In genomic region chr6:140624096-140625051, GRCm38 (mm10) we compare ENCODE assay signal across 8 mouse cellular contexts. TPM values are rescaled to one million over a fixed set of nuclear protein-coding genes. Genes with fewer than 3 reads are reported as not detected.
DNase-seq lines count a peak whose midpoint lies in the region; ATAC-seq and TF ChIP-seq lines count a peak whose summit lies in the region.

No protein-coding gene starts in this region.

- H3K27me3 ChIP-seq in cerebellum, adult 2 months (ENCODE audit: control insufficient read depth, insufficient read depth, low read length), result no peaks in the 10 kb centered on the region
- no peaks in the 10 kb centered on the region for H3K27me3 ChIP-seq in forebrain, embryonic 16.5 days (replicated peaks; ENCODE audit: control insufficient read depth, insufficient read depth, low read length)
- H3K27me3 ChIP-seq in hindbrain, embryonic 12.5 days, result 0 out of 2 replicates have a peak, but pooled peaks cover 4% of the 10 kb centered on the region
- H3K27me3 ChIP-seq in liver, embryonic 13.5 days, result no peaks in the 10 kb centered on the region
- H3K27me3 ChIP-seq in testis, adult 2 months (ENCODE audit: control insufficient read depth, insufficient read depth, low read length), result no peaks in the 10 kb centered on the region

- H3K4me3 ChIP-seq in cerebellum, adult 2 months (replicated peaks; ENCODE audit: insufficient read depth, low read depth, low read length), result peak overlapping the region; percentile 57
- H3K4me3 ChIP-seq in forebrain, embryonic 16.5 days (replicated peaks; ENCODE audit: low read length), result peak overlapping the region; percentile 98
- peak overlapping the region; percentile 97 for H3K4me3 ChIP-seq in hindbrain, embryonic 12.5 days
- peak overlapping the region; percentile 97 for H3K4me3 ChIP-seq in liver, embryonic 13.5 days (replicated peaks)
- peak overlapping the region; percentile 98 for H3K4me3 ChIP-seq in testis, adult 2 months (ENCODE audit: control insufficient read depth, low read depth, low read length)

- TF ChIP-seq POLR2A in cerebellum, adult 2 months (IDR thresholded peaks at IDR 0.05; ENCODE audit: borderline replicate concordance, insufficient read depth, low read length), result no peak
- no peak for TF ChIP-seq POLR2A in testis, adult 2 months (IDR thresholded peaks at IDR 0.05; ENCODE audit: control insufficient read depth, low read depth, low read length)

- H3K9me3 ChIP-seq in forebrain, embryonic 16.5 days (ENCODE audit: control insufficient read depth, low read length), result no peaks in the 10 kb centered on the region
- no peaks in the 10 kb centered on the region for H3K9me3 ChIP-seq in hindbrain, embryonic 12.5 days (replicated peaks)
- H3K9me3 ChIP-seq in liver, embryonic 13.5 days (replicated peaks), result no peaks in the 10 kb centered on the region

- peaks cover 3% of the 10 kb centered on the region; the same call in 1 of the 2 replicates for H3K4me1 ChIP-seq in cerebellum, adult 2 months (ENCODE audit: control insufficient read depth, insufficient read depth, low read length)
- H3K4me1 ChIP-seq in forebrain, embryonic 16.5 days (replicated peaks; ENCODE audit: control insufficient read depth, insufficient read depth, low read length), result peaks cover 34% of the 10 kb centered on the region
- H3K4me1 ChIP-seq in hindbrain, embryonic 12.5 days, result peaks cover 32% of the 10 kb centered on the region
- peaks cover 36% of the 10 kb centered on the region for H3K4me1 ChIP-seq in liver, embryonic 13.5 days (replicated peaks)
- H3K4me1 ChIP-seq in testis, adult 2 months (ENCODE audit: control insufficient read depth, insufficient read depth, low read length), result peaks cover 11% of the 10 kb centered on the region

- no peaks in the 10 kb centered on the region for H3K36me3 ChIP-seq in forebrain, embryonic 16.5 days (ENCODE audit: control insufficient read depth, insufficient read depth)
- H3K36me3 ChIP-seq in hindbrain, embryonic 12.5 days, result no peaks in the 10 kb centered on the region
- H3K36me3 ChIP-seq in liver, embryonic 13.5 days, result no peaks in the 10 kb centered on the region
- no peaks in the 10 kb centered on the region for H3K36me3 ChIP-seq in testis, adult 2 months (ENCODE audit: control insufficient read depth, insufficient read depth, low read length)

- under 1% methylated on average over 80 of the region's 80 CpGs for WGBS in cerebellum, adult 2 months
- under 1% methylated on average over 77 of the region's 80 CpGs for WGBS in forebrain, embryonic 16.5 days
- WGBS in hindbrain, embryonic 12.5 days, result under 1% methylated on average over 60 of the region's 80 CpGs
- under 1% methylated on average over 78 of the region's 80 CpGs for WGBS in liver, embryonic 13.5 days (ENCODE audit: insufficient replicate concordance)

- TF ChIP-seq CTCF in cerebellum, adult 2 months (IDR thresholded peaks at IDR 0.05; ENCODE audit: borderline replicate concordance, insufficient read depth, low read depth, low read length), result no peak
- TF ChIP-seq CTCF in testis, adult 2 months (IDR thresholded peaks at IDR 0.05; ENCODE audit: control insufficient read depth, insufficient read depth, insufficient replicate concordance, low read depth, low read length), result no peak

- H3K27ac ChIP-seq in cerebellum, adult 2 months (ENCODE audit: insufficient read depth, low read length), result peak overlapping the region; percentile 93
- peak overlapping the region; percentile 96 for H3K27ac ChIP-seq in forebrain, embryonic 16.5 days (ENCODE audit: low read length)
- peak overlapping the region; percentile 97 for H3K27ac ChIP-seq in hindbrain, embryonic 12.5 days
- H3K27ac ChIP-seq in liver, embryonic 13.5 days, result peak overlapping the region; percentile 87
- H3K27ac ChIP-seq in testis, adult 2 months (ENCODE audit: control insufficient read depth, insufficient read depth, low read depth, low read length), result peak overlapping the region; percentile 87

- peak; percentile 40 for DNase-seq in frontal cortex, postnatal 10 days (ENCODE audit: low spot score in 2 of 2)
- DNase-seq in frontal cortex, postnatal 25 days (ENCODE audit: low spot score in 2 of 2), result no peak
- peak in 1 of 2 experiments; percentile 58 for DNase-seq in cerebellum, adult 2 months
- peak; percentile 44 for DNase-seq in liver, embryonic 13.5 days
- DNase-seq in naive thymus-derived CD4-positive, alpha-beta T cell, adult 2 months (ENCODE audit: low read depth), result peak; percentile 43

- peak overlapping the region; percentile 82 for H3K4me2 ChIP-seq in forebrain, embryonic 16.5 days (ENCODE audit: low read length)
- peak overlapping the region; percentile 86 for H3K4me2 ChIP-seq in hindbrain, embryonic 12.5 days (replicated peaks)
- peak overlapping the region; percentile 95 for H3K4me2 ChIP-seq in liver, embryonic 13.5 days

- peak; percentile 13 for ATAC-seq in forebrain, embryonic 16.5 days
- peak; percentile 45 for ATAC-seq in hindbrain, embryonic 12.5 days (ENCODE audit: low FRiP score)
- ATAC-seq in liver, embryonic 13.5 days (ENCODE audit: low read depth), result peak; percentile 27; the same call in 1 of the 2 replicates

- peak overlapping the region; percentile 98 for H3K9ac ChIP-seq in forebrain, embryonic 16.5 days (replicated peaks; ENCODE audit: low read depth, low read length)
- peak overlapping the region; percentile 97 for H3K9ac ChIP-seq in hindbrain, embryonic 12.5 days
- H3K9ac ChIP-seq in liver, embryonic 13.5 days, result peak overlapping the region; percentile 95

RNA-seq across cellular contexts. Expression of gene Aebp2, which starts 1.9 kb away (rescaled TPM):
- polyA plus RNA-seq in cerebellum, adult 2 months (2012; rRNA removed), result 46.4 and 47.9 TPM in 2 replicates
- polyA plus RNA-seq in forebrain, embryonic 16.5 days (2015; fragmentation: Nextera tagmentation; extraction: Ambion mirVana), result 6.5 TPM in 2 replicates
- polyA plus RNA-seq in hindbrain, embryonic 12.5 days (2016; fragmentation: Nextera tagmentation; extraction: Ambion mirVana), result 13.3 and 14.4 TPM in 2 replicates
- polyA plus RNA-seq in liver, embryonic 13.5 days (2015; fragmentation: Nextera tagmentation; extraction: Ambion mirVana), result 3.0 and 3.7 TPM in 2 replicates
- polyA plus RNA-seq in testis, adult 2 months (2012; rRNA removed), result 17.1 and 18.4 TPM in 2 replicates

Comparison
In these comparisons a context has a peak if more than half of its experiments do, and no peak if none do; other contexts are left out.
1. DNase-seq: peak in frontal cortex, postnatal 10 days (2 of 2), liver, embryonic 13.5 days (single experiment) and naive thymus-derived CD4-positive, alpha-beta T cell, adult 2 months (single experiment); none in frontal cortex, postnatal 25 days (0 of 2).
2. Peak in every context shown above with its lines, with median percentiles within 50 percentile points of each other: H3K27ac ChIP-seq, H3K4me3 ChIP-seq, ATAC-seq, H3K4me2 ChIP-seq and H3K9ac ChIP-seq.